Mouse (Mus musculus) heart, embryonic 12.5 days (tissue): ENCODE measurements around the gene C2cd4a. TPM values are rescaled to one million over a fixed set of nuclear protein-coding genes. Genes with fewer than 3 reads are reported as not detected.
A peak's percentile ranks its signal among the peaks of the same experiment; 100 is the strongest.

Experiments
- ATAC-seq: fragments of 200-750 bp; cut with Nextera tagmentation; 2 replicates; pipeline ENCODE4 v1.8.0; 2017; ENCODE audit warnings: moderate TSS enrichment, moderate library complexity; ENCODE audit not compliant: insufficient number of reproducible peaks, low FRiP score
- H3K27ac ChIP-seq: fragments of 300-500 bp; sonication (generic); 2 replicates; pipeline ENCODE4 v1.5.1; 2016; ENCODE audit warnings: mild to moderate bottlenecking, moderate library complexity; ENCODE audit not compliant: poor library complexity, severe bottlenecking
- H3K27me3 ChIP-seq: fragments of 300-500 bp; sonication (generic); replicated peaks from 2 replicates; pipeline ENCODE4 v1.6.1; 2016; ENCODE audit warnings: mild to moderate bottlenecking, moderate library complexity
- H3K36me3 ChIP-seq: fragments of 300-500 bp; sonication (generic); 2 replicates; pipeline ENCODE4 v1.6.1; 2016; ENCODE audit warnings: mild to moderate bottlenecking, moderate library complexity
- H3K4me1 ChIP-seq: fragments of 300-500 bp; sonication (generic); replicated peaks from 2 replicates; pipeline ENCODE4 v1.6.1; 2016; ENCODE audit warnings: mild to moderate bottlenecking
- H3K4me2 ChIP-seq: fragments of 300-500 bp; sonication (generic); 2 replicates; pipeline ENCODE4 v1.6.1; 2016; ENCODE audit warnings: mild to moderate bottlenecking, moderate library complexity
- H3K4me3 ChIP-seq: fragments of 300-500 bp; sonication (generic); 2 replicates; pipeline ENCODE4 v1.5.1; 2016; ENCODE audit warnings: mild to moderate bottlenecking
- H3K9ac ChIP-seq: fragments of 300-500 bp; sonication (generic); 2 replicates; pipeline ENCODE4 v1.6.1; 2016; ENCODE audit warnings: mild to moderate bottlenecking, moderate library complexity
- H3K9me3 ChIP-seq: fragments of 300-500 bp; sonication (generic); replicated peaks from 2 replicates; pipeline ENCODE4 v1.6.1; 2016; ENCODE audit warnings: mild to moderate bottlenecking, moderate library complexity
- WGBS: fragments of 180-500 bp; shearing (Covaris S2); methylation state at CpG from one replicate; pipeline ENCODE4 v1.1.7; 2016; 5-methylcytosine and 5-hydroxymethylcytosine counted together
- polyA plus RNA-seq: library from polyadenylated mRNA; unstranded; fragments of >200 nt; fragmentation: Nextera tagmentation; extraction: Ambion mirVana; gene quantifications from 2 replicates; pipeline ENCODE4 v1.2.1, GENCODE M21; 2016

The C2cd4a gene
- polyA plus RNA-seq, 1 experiment from 2014 or later: 0.28 TPM

- Histone ChIP-seq H3K36me3 (no peaks in the 10 kb centered on the region), H3K9ac (no peak overlapping the region), H3K27ac (no peak overlapping the region), H3K4me2 (no peak overlapping the region), H3K27me3 (no peaks in the 10 kb centered on the region), H3K4me1 (peaks cover 33% of the 10 kb centered on the region), H3K9me3 (no peaks in the 10 kb centered on the region), H3K4me3 (no peak overlapping the region)
- WGBS: 77% methylated on average over 4 of the region's 4 CpGs
- ATAC-seq: no peak
Observed at GRCm38 (mm10) chr9:67813171-67813570, 19.0 kb downstream of the C2cd4a start.

DNA sequence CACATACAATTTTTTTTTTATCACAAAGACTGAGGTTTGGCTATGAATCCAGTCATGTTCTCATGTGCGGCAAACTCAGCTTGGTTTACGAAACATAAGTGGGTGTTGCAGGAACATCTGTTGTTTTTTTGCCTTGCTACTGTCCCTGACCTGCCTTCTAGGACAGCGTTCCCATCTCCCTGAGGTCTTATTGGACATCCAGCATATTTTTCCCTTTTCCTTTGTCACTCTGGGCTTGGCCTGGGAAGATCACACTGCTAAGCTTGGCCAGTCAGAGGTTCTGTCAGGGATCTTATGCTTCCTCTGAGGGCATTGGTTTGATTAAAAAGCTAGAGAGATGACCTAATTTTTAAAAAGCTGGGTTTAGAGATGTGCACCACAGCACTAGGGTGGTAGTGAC, 21.0 kb downstream of the C2cd4a start:
- ATAC-seq: no peak
- no peak overlapping the region for H3K4me3 ChIP-seq
- no peak overlapping the region for H3K27ac ChIP-seq
- H3K4me2 ChIP-seq: no peak overlapping the region
- H3K36me3 ChIP-seq: no peaks in the 10 kb centered on the region
- 92% methylated on average over 3 of the region's 3 CpGs for WGBS
- H3K27me3 ChIP-seq: no peaks in the 10 kb centered on the region
- no peaks in the 10 kb centered on the region for H3K9me3 ChIP-seq
- no peak overlapping the region for H3K9ac ChIP-seq
- peaks cover 36% of the 10 kb centered on the region for H3K4me1 ChIP-seq

GRCm38 (mm10) chr9:67810527-67810926, 21.6 kb downstream of the C2cd4a start:
- H3K4me1 ChIP-seq: peaks cover 39% of the 10 kb centered on the region
- no peaks in the 10 kb centered on the region for H3K36me3 ChIP-seq
- no peak overlapping the region for H3K4me3 ChIP-seq
- H3K9me3 ChIP-seq: no peaks in the 10 kb centered on the region
- H3K9ac ChIP-seq: no peak overlapping the region
- WGBS: 65% methylated on average over 6 of the region's 6 CpGs
- H3K4me2 ChIP-seq: no peak overlapping the region
- no peak for ATAC-seq
- no peak overlapping the region for H3K27ac ChIP-seq
- H3K27me3 ChIP-seq: no peaks in the 10 kb centered on the region

- Histone ChIP-seq H3K4me3 (no peak overlapping the region), H3K27me3 (no peaks in the 10 kb centered on the region; the same call in 1 of the 2 replicates), H3K9ac (no peak overlapping the region), H3K4me1 (peaks cover 31% of the 10 kb centered on the region), H3K4me2 (peak overlapping the region; percentile 26), H3K36me3 (no peaks in the 10 kb centered on the region), H3K27ac (peak overlapping the region; percentile 58), H3K9me3 (0 out of 2 replicates have a peak, but pooled peaks cover 3% of the 10 kb centered on the region)
- ATAC-seq: 0 out of 2 replicates have a peak, but pooled peaks have one; percentile 59
- WGBS: 24% methylated on average over 5 of the region's 5 CpGs
Observed at GRCm38 (mm10) chr9:67807000-67807399, 25.1 kb downstream of the C2cd4a start.

DNA sequence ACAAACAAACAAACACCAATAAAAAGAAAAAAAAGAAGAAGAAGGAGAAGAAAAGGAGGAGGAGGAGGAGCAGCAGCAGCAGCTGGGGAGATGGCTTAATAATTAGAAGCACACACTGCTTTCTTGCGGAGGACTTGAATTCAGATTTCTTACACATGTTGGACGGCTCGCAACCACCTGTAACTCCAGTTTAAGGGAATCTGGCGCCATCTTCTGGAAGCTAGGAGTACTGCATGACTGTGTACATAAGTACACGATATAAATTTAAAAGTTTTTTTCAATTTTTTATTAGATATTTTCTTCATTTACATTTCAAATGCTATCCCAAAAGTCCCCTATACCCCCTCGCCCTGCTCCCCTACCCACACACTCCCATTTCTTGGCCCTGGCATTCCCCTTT, 29.9 kb downstream of the C2cd4a start:
- Histone ChIP-seq H3K36me3 (no peaks in the 10 kb centered on the region), H3K9ac (no peak overlapping the region), H3K4me2 (no peak overlapping the region), H3K4me1 (peaks cover 42% of the 10 kb centered on the region), H3K27me3 (no peaks in the 10 kb centered on the region; the same call in 1 of the 2 replicates), H3K27ac (no peak overlapping the region), H3K9me3 (0 out of 2 replicates have a peak, but pooled peaks cover 4% of the 10 kb centered on the region), H3K4me3 (no peak overlapping the region)
- 47% methylated on average over 6 of the region's 6 CpGs for WGBS
- no peak for ATAC-seq

GRCm38 (mm10) chr9:67799078-67799819, 32.9 kb downstream of the C2cd4a start:
- WGBS: 44% methylated on average over 14 of the region's 14 CpGs

DNA sequence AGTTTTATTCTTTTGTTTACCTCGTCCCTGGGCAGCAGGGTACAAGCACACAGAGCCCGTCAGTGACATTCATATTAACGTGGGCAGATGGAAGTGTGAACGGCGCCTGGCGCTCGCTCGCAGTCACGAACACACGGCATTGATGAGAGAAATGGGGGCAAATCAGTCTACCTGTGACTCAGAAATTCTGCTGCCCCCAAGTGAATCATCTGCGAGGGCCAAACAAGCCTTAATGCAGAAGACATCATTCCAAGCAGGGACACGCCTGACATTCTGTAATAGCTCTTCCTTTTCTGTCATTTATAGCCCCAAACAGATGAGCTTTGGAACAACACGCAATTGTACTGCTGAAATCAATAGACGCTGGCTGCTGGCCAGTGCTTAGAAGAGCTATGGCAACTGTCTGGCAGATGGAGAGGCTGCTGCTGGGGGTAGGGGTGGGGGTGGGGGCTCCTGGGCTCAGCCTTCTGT, 36.9 kb downstream of the C2cd4a start:
- 76% methylated on average over 14 of the region's 14 CpGs for WGBS
- H3K4me1 ChIP-seq: peaks cover 45% of the 10 kb centered on the region
- H3K4me2 ChIP-seq: no peak overlapping the region
- no peaks in the 10 kb centered on the region for H3K9me3 ChIP-seq
- H3K27ac ChIP-seq: no peak overlapping the region
- peaks cover 9% of the 10 kb centered on the region for H3K27me3 ChIP-seq
- H3K9ac ChIP-seq: no peak overlapping the region
- no peak overlapping the region for H3K4me3 ChIP-seq
- ATAC-seq: no peak
- no peaks in the 10 kb centered on the region for H3K36me3 ChIP-seq

More at GRCm38 (mm10) chr9:67799078-67799819, 32.9 kb downstream of the C2cd4a start:
- Histone ChIP-seq H3K4me1 (peaks cover 47% of the 10 kb centered on the region), H3K27ac (peak overlapping the region; percentile 85), H3K4me3 (no peak overlapping the region), H3K9me3 (0 out of 2 replicates have a peak, but pooled peaks cover 4% of the 10 kb centered on the region), H3K27me3 (peaks cover 5% of the 10 kb centered on the region; the same call in 1 of the 2 replicates), H3K9ac (no peak overlapping the region), H3K4me2 (peak overlapping the region; percentile 12; the same call in 1 of the 2 replicates), H3K36me3 (no peaks in the 10 kb centered on the region)
- 0 out of 2 replicates have a peak, but pooled peaks have one; percentile 42 for ATAC-seq

DNA sequence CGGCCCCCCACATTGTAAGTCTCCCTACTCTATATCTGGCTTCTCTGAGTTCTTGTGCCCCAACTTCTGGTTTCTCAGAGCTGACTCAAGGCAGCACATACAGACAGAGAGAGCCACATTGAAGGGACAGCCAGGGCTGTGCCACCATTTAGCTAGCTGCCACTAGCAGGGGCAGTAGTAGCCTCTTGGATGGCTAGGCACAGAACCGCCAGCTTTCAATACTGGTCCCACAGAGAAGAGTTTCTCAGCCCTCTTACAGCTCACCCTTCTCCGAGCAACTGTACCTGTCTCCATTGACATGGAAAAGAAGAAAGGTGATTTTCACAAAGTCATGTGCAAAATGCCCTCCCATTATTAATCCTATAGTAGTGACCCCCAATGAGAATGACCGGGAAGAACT, 37.5 kb downstream of the C2cd4a start:
- peaks cover 43% of the 10 kb centered on the region for H3K4me1 ChIP-seq
- no peak overlapping the region for H3K4me3 ChIP-seq
- H3K27ac ChIP-seq: no peak overlapping the region
- 93% methylated on average over 4 of the region's 4 CpGs for WGBS
- H3K9ac ChIP-seq: no peak overlapping the region
- no peaks in the 10 kb centered on the region for H3K36me3 ChIP-seq
- no peak for ATAC-seq
- no peak overlapping the region for H3K4me2 ChIP-seq
- peaks cover 9% of the 10 kb centered on the region for H3K27me3 ChIP-seq
- no peaks in the 10 kb centered on the region for H3K9me3 ChIP-seq

- H3K27me3 ChIP-seq: peaks cover 9% of the 10 kb centered on the region
- no peak overlapping the region for H3K4me2 ChIP-seq
- peaks cover 39% of the 10 kb centered on the region for H3K4me1 ChIP-seq
- no peak overlapping the region for H3K27ac ChIP-seq
- no peak overlapping the region for H3K4me3 ChIP-seq
- H3K36me3 ChIP-seq: no peaks in the 10 kb centered on the region
- ATAC-seq: no peak
- no peak overlapping the region for H3K9ac ChIP-seq
- no peaks in the 10 kb centered on the region for H3K9me3 ChIP-seq
- WGBS: 83% methylated on average over 1 of the region's 1 CpGs
Observed at GRCm38 (mm10) chr9:67794216-67794615, 37.9 kb downstream of the C2cd4a start.

GRCm38 (mm10) chr9:67793501-67793900, 38.6 kb downstream of the C2cd4a start:
- no peak for ATAC-seq
- Histone ChIP-seq H3K9me3 (no peaks in the 10 kb centered on the region), H3K36me3 (no peaks in the 10 kb centered on the region), H3K4me1 (peaks cover 32% of the 10 kb centered on the region), H3K9ac (no peak overlapping the region), H3K4me3 (no peak overlapping the region), H3K4me2 (no peak overlapping the region), H3K27me3 (peaks cover 9% of the 10 kb centered on the region), H3K27ac (no peak overlapping the region)
- 68% methylated on average over 6 of the region's 6 CpGs for WGBS

DNA sequence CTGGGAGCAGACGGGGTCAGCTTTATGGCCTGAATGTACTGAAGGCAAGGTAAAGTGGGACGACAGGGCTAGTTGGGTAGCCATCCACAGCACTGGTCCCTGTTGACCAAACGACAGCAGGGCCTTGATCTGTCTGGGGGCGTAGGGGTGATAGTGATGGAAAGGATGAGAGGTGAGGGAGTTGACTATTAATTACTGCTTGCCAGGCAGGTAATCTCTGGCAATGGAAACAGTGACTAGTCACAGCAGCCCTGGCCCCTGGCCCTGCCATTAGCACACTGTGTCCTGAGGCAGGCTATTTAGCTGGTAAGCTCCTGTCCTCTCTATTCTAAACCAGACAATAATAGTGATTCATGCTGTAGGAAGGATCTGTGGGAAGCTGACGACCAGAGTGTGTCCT, 39.7 kb downstream of the C2cd4a start:
- Histone ChIP-seq H3K9me3 (no peaks in the 10 kb centered on the region), H3K36me3 (no peaks in the 10 kb centered on the region), H3K27me3 (peaks cover 9% of the 10 kb centered on the region), H3K4me3 (no peak overlapping the region), H3K27ac (no peak overlapping the region), H3K4me1 (peaks cover 28% of the 10 kb centered on the region), H3K9ac (no peak overlapping the region), H3K4me2 (no peak overlapping the region)
- WGBS: 64% methylated on average over 5 of the region's 5 CpGs
- no peak for ATAC-seq
